Mouse (Mus musculus): ENCODE results near the gene Gstcd. TPM values are rescaled to one million over a fixed set of nuclear protein-coding genes. Genes with fewer than 3 reads are reported as not detected.

The Gstcd gene
- polyA plus RNA-seq, 1 experiment from 2014 or later: 5.2 TPM

DNA sequence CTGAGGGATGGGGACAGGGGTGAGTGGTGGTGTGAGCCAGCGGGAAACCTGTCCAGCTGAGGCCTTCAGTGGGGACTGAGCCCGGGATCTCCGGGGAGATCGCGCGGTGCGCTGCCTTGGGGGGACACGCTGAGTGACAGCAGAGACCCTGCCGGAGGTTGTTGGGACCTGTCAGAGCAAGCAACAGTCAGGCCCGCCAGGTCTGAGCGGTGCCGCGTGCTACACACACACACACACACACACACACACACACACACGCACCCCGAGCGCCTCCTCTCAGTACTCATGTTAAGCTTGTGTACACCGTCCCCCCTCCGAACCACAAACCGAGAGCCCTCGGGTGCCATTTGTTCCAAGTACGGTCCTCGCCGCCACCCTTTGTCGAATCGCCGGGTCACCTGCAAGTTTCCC, 142.4 kb downstream of the Gstcd start:
- under 1% methylated on average over 22 of the region's 26 CpGs for WGBS
- Histone ChIP-seq H3K27ac (no peak overlapping the region), H3K4me3 (replicated peaks) (peak overlapping the region; percentile 74), H3K4me2 (replicated peaks) (peak overlapping the region; percentile 99), H3K9ac (replicated peaks) (peak overlapping the region; percentile 71), H3K27me3 (peaks cover 36% of the 10 kb centered on the region), H3K36me3 (no peaks in the 10 kb centered on the region), H3K9me3 (no peaks in the 10 kb centered on the region), H3K4me1 (replicated peaks) (peaks cover 18% of the 10 kb centered on the region)
- peak; percentile 83 for ATAC-seq

GRCm38 (mm10) chr3:132948298-132948795, 143.5 kb downstream of the Gstcd start:
- Histone ChIP-seq H3K4me2 (replicated peaks) (peak overlapping the region; percentile 99), H3K9ac (replicated peaks) (no peak overlapping the region), H3K27me3 (peaks cover 36% of the 10 kb centered on the region), H3K9me3 (no peaks in the 10 kb centered on the region), H3K4me1 (replicated peaks) (peaks cover 18% of the 10 kb centered on the region), H3K27ac (no peak overlapping the region), H3K36me3 (no peaks in the 10 kb centered on the region), H3K4me3 (replicated peaks) (peak overlapping the region; percentile 74)
- 9% methylated on average over 7 of the region's 7 CpGs for WGBS
- ATAC-seq: no peak

DNA sequence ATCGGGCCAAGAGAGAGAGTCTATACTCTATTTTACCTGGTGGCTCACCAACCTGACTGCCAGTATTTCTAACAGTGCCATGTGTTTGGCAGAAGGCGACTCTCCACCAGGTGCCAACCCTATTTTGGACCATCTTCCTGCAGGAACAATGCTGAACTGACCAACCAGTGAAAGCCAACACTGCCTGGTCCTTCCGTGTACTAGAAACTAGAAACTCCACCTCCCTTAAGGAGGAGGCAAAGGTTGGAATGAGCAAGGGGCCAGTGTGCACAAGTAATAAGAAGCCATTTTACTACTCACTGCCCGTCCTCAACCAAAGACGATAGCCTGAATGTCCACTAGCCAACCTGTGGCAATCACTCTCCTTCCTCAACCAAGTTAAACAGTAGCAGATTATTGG, 145.7 kb downstream of the Gstcd start:
- no peak for ATAC-seq
- WGBS: 90% methylated on average over 5 of the region's 5 CpGs
- no peak overlapping the region for H3K9ac ChIP-seq (replicated peaks)

GRCm38 (mm10) chr3:132945669-132946068, 146.2 kb downstream of the Gstcd start:
- Histone ChIP-seq H3K36me3 (no peaks in the 10 kb centered on the region), H3K9me3 (no peaks in the 10 kb centered on the region), H3K4me1 (replicated peaks) (peaks cover 18% of the 10 kb centered on the region), H3K27ac (no peak overlapping the region), H3K4me3 (replicated peaks) (no peak overlapping the region), H3K9ac (replicated peaks) (no peak overlapping the region), H3K27me3 (peaks cover 31% of the 10 kb centered on the region), H3K4me2 (replicated peaks) (no peak overlapping the region)
- ATAC-seq: no peak
- WGBS: 88% methylated on average over 7 of the region's 7 CpGs

More for the DNA sequence above, 145.7 kb downstream of the Gstcd start:
- Histone ChIP-seq H3K4me3 (replicated peaks) (no peak overlapping the region), H3K27ac (no peak overlapping the region), H3K4me2 (replicated peaks) (no peak overlapping the region), H3K36me3 (no peaks in the 10 kb centered on the region), H3K9me3 (no peaks in the 10 kb centered on the region), H3K4me1 (replicated peaks) (peaks cover 18% of the 10 kb centered on the region), H3K27me3 (peaks cover 35% of the 10 kb centered on the region)

GRCm38 (mm10) chr3:132944609-132945008, 147.2 kb downstream of the Gstcd start:
- H3K9me3 ChIP-seq: no peaks in the 10 kb centered on the region
- WGBS: 46% methylated on average over 3 of the region's 3 CpGs
- peaks cover 13% of the 10 kb centered on the region for H3K4me1 ChIP-seq (replicated peaks)
- peaks cover 27% of the 10 kb centered on the region for H3K27me3 ChIP-seq
- no peak overlapping the region for H3K4me2 ChIP-seq (replicated peaks)
- no peak for ATAC-seq
- no peaks in the 10 kb centered on the region for H3K36me3 ChIP-seq
- H3K27ac ChIP-seq: no peak overlapping the region
- H3K4me3 ChIP-seq (replicated peaks): no peak overlapping the region
- H3K9ac ChIP-seq (replicated peaks): no peak overlapping the region

DNA sequence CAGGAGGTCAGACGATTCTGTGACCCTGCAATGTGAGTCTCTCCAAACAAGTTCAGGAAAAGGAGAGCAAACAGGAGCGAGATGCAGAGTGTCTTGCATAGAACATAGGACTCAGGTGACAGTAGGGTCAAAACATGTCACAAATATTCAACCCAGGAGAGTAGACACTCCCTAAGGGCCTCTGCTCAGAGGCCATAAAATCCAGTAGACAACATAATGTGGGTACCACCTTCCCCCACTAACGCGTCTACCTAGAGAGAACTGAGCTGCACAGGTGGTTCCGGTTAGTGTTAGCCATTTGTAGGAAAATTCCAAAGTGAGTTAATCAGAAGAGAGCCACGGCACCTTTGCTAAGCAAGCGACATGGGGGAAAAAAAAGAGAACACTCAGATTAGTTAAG, 147.6 kb downstream of the Gstcd start:
- H3K36me3 ChIP-seq: no peaks in the 10 kb centered on the region
- H3K27me3 ChIP-seq: peaks cover 24% of the 10 kb centered on the region
- no peak overlapping the region for H3K4me3 ChIP-seq (replicated peaks)
- H3K4me1 ChIP-seq (replicated peaks): peaks cover 10% of the 10 kb centered on the region
- no peak overlapping the region for H3K4me2 ChIP-seq (replicated peaks)
- no peak overlapping the region for H3K27ac ChIP-seq
- no peaks in the 10 kb centered on the region for H3K9me3 ChIP-seq
- ATAC-seq: no peak
- no peak overlapping the region for H3K9ac ChIP-seq (replicated peaks)
- WGBS: 65% methylated on average over 7 of the region's 7 CpGs

GRCm38 (mm10) chr3:132942778-132943177, 149.1 kb downstream of the Gstcd start:
- Histone ChIP-seq H3K36me3 (no peaks in the 10 kb centered on the region), H3K27ac (no peak overlapping the region), H3K27me3 (peaks cover 13% of the 10 kb centered on the region), H3K9ac (replicated peaks) (no peak overlapping the region), H3K9me3 (no peaks in the 10 kb centered on the region), H3K4me2 (replicated peaks) (no peak overlapping the region), H3K4me3 (replicated peaks) (no peak overlapping the region), H3K4me1 (replicated peaks) (no peaks in the 10 kb centered on the region)
- no peak for ATAC-seq
- WGBS: 92% methylated on average over 6 of the region's 6 CpGs

DNA sequence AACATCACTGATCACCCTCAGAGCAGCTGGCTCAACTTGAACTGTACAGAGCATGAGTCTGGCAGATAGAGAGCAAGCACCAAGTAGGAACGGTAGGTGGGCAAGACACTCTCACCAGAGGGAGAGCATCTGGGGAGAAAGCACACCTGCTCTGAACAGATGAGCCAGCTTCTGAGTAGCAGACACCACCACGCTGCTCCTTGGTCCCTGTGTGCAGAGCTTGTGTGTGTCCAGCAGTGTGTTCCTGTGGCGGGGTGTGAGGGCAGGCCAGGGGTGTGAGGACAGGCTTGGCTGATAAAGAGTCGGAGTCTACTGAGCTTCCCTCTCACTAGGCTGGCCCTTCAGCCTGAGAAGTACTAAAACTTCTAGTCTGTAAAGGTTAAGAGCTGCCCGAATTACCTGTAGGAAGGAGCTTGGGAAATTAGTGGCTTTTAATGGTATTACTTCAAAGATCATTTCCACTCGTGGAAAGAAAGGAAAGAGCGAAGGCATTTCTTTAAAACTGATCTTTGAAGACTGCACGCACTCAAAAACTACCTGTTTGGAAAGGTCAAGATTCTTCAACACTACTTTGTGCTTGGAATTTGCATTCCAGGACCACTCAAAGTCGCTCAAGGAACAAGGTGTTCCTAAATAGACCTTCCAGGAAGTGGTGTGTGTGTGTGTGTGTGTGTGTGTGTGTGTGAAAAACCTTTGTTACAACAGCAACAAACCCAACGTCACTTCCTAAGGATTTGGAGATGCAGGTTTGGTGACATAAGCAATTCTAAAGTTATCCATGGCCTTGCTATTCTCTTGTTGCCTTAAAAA, 151.4 kb downstream of the Gstcd start:
- H3K4me1 ChIP-seq (replicated peaks): no peaks in the 10 kb centered on the region
- H3K36me3 ChIP-seq: no peaks in the 10 kb centered on the region
- 87% methylated on average over 10 of the region's 10 CpGs for WGBS
- H3K4me2 ChIP-seq (replicated peaks): no peak overlapping the region
- no peak for ATAC-seq
- H3K4me3 ChIP-seq (replicated peaks): no peak overlapping the region
- H3K9ac ChIP-seq (replicated peaks): no peak overlapping the region
- no peaks in the 10 kb centered on the region for H3K9me3 ChIP-seq
- no peaks in the 10 kb centered on the region; the same call in none of the 2 replicates for H3K27me3 ChIP-seq
- H3K27ac ChIP-seq: no peak overlapping the region

DNA sequence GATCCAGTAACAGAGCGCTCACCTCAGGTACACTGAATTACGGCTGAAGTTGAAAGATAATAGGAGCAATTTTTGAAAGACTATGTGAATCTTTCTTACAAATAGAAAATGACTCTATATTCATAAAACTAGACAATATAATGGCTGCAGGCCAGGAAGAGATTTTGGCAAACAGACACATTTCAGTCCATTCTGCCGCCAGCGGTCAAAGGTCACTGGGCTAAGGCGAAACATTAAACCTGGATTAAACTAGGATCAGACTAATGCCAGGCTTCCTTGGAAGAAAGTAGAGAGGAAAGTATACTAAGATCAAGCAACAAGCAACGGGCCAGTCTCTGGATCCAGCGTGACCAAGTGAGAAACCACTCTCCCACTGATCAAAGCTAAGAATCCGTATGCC, 152.8 kb downstream of the Gstcd start:
- Histone ChIP-seq H3K27ac (no peak overlapping the region), H3K36me3 (no peaks in the 10 kb centered on the region), H3K27me3 (no peaks in the 10 kb centered on the region; the same call in none of the 2 replicates), H3K9me3 (no peaks in the 10 kb centered on the region), H3K4me1 (replicated peaks) (peaks cover 8% of the 10 kb centered on the region), H3K4me3 (replicated peaks) (no peak overlapping the region), H3K4me2 (replicated peaks) (no peak overlapping the region), H3K9ac (replicated peaks) (no peak overlapping the region)
- WGBS: 69% methylated on average over 8 of the region's 8 CpGs
- ATAC-seq: no peak

GRCm38 (mm10) chr3:132934649-132935048, 157.2 kb downstream of the Gstcd start:
- Histone ChIP-seq H3K9me3 (no peaks in the 10 kb centered on the region), H3K27ac (no peak overlapping the region), H3K4me2 (replicated peaks) (no peak overlapping the region), H3K27me3 (no peaks in the 10 kb centered on the region; the same call in none of the 2 replicates), H3K9ac (replicated peaks) (no peak overlapping the region), H3K4me3 (replicated peaks) (no peak overlapping the region), H3K4me1 (replicated peaks) (peaks cover 11% of the 10 kb centered on the region), H3K36me3 (no peaks in the 10 kb centered on the region)
- ATAC-seq: peak; percentile 77; the same call in 1 of the 2 replicates
- 46% methylated on average over 2 of the region's 2 CpGs for WGBS

All from midbrain, embryonic 13.5 days (tissue).